Mouse (Mus musculus) retina, adult 2 months (tissue): Measurements from ENCODE around the gene Txn2.
A peak's percentile ranks its signal among the peaks of the same experiment; 100 is the strongest.

Source experiments
- DNase-seq: peaks from one replicate; pipeline ENCODE4 v3.0.0-alpha.2; 2012; ENCODE audit warnings: low read depth, low spot score

The Txn2 gene

DNA sequence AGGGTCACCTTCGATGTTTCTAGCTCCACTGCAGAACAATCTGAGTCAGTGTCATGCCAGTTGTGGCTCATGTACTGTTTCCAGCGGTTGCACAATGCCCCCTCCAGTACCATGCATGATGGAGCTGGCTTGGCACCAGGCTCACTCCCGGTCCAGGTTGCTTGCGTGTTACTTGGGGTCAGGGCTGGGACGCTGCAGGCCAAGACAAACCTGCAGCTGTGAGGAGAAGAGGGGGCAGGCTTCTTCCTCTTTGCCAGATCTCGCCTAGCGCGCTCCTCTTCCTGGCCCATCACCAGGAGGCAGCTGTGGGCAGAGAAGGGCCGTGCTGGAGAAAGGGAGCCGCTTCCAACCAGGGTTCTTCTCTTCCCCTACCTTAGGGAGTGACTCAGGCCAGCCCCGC lies 5.5 kb upstream of the Txn2 start:
- DNase-seq, result no peak

DNA sequence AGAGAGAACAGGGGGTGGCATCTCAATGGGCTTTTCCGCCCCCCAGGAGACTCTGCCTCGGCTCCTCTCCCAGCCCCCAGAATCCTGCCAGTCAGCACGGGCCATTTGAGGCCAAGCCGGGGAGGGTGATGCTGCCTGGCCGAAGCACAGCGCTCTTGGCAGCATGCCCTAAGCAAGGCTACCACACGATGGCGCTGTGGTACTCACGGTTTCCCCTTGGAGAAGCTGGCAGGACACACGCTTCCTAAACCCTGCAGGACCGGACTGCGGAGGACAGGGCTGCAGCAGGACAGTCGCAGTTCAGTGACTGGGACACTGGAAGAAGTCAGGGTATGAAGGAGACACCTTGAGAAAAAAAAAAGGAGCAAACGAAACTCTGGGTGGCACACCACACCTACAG lies 5.0 kb upstream of the Txn2 start:
- peak; percentile 85 for DNase-seq

DNA sequence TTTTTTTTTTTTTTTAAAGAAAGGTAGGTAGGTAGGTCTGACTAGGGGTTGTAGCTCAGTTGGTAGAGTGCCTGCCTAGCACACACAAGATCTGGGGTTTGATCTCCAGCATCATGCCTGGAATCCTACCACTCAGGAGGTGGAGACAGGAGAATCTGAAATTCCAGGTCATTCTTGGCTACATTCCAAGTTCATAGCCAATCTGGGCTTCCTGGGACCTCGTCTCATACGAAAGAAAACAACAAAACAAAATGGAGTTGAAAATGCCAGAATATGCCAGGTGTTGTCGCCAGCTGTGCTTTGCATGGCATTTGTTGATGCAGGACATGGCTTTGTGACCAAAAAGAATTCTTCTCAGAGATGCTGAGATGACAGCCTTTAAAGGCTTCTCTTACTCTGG lies 4.4 kb upstream of the Txn2 start:
- no peak for DNase-seq

DNA sequence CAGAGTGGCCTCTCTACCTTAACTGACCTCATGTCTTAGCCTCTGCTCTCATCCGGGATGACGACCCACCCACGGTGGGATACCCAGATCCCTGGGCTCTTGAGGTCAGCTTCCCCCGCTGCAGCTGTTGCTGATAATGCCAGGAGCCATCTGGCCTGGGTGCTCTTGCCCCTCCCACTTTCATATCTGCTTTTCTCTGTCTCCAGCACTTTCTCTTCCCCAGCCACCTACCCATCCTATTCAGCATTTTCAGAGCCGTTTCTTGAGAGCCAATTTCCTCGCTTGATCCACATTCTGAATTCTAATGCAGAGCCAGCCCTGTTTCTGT lies 2.8 kb upstream of the Txn2 start:
- no peak for DNase-seq

DNA sequence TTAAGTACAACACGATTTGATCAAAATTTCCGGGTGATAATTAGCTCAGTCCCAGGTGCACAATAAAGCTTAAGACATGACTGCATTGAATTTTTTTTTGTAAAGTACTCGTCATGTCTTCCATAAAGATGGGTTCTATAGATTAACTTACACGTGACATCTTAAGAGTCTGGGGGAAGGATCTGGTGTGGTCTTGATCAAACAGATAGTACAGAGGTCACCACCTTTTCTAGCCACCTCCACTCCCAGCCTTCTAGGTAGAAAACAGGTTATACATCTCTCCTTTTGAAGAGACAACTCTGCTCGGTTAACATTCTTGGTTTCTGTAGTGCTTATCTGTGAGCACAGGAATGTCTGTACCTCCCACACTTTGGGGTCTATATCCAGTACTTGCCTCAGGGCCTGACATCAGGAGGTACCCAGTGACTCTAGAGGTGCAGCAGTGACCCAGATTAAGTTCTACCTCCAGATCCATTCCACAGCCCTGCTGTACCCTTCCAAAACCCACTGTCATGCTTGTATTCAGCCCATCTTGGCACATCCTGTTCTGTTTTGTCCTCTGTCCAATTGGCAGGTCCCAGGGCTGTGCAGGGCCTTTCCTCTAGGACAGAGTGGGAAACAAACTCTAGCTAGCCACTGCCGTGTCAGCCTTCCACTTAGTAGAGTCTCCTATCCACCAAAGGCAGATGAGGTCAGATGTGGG lies 2.3 kb upstream of the Txn2 start:
- DNase-seq, result no peak

DNA sequence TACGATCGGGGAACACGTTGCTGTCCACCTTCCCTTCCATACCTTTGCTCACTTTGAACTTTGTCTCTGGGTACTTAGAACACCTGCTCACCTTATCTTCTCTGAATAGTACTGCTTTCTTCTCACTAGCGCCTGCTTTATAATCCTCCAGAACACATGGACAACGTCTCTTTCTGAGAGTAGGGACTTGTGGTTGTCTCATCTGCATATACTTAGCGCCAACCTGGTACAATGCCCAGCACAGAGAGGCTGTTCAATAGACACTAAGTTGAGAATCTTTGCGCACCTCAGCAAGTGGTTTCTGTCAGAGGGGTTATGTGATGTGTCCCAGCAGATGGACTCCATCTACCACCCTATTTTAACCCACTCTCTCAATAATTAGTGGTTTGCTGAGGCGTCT lies 998 bp upstream of the Txn2 start:
- no peak for DNase-seq

DNA sequence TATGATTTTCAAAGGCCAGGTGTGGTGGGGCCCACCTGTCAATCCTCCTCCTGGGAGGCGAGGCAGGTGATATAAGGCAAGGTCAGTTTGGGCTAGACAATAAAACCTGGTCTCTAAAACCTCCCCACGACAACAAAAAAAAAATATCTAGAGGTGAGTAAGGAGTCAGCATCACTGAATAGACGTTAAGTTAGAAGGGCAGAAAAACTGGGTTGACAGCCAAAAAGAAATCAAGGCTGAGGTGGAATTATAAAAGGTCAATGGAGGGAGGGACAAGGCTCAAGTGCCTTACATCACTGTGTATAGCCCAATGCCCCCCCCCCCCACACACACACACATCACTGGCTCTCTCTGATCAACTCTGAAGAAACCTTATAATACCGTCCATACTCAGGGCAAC lies 715 bp downstream of the Txn2 start:
- DNase-seq, result no peak

DNA sequence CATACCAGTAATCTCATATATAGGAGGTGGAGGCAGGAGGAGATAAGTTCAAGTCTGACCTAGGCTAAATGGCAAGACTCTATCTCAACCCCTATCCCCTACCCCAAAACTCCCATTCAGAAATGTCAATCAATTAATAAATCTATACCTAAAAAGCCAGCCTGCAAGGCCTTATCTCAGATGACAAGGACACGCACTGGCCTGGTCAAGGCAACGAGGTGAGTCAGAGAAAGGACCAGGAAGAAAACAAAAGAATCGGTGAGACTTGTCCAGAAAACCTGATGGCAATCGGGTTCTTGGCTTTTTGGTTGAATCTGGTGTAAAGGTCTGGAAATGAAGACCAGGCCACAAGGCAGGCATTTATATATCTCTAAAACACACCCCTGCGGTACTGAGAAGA lies 1.9 kb downstream of the Txn2 start:
- no peak for DNase-seq

DNA sequence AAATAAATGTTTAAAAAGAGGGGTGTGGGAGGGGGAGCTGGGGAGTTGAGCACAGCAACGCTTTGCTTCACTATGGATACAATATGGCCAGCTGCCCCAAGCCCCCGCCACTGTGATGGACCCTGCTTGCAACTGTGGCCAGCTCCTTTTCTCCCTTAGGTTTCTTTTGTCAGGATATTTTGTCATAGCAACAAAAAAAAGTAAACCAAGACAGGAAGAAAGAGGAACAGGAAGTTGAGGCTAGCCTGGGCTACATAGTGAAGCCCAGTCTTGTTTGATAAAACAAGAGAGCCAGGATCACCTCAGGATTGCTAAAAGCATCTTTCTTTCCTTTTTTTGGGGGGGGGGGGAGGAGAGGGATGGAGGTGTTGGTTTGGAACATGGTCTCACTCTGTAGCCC lies 3.6 kb downstream of the Txn2 start:
- no peak for DNase-seq

DNA sequence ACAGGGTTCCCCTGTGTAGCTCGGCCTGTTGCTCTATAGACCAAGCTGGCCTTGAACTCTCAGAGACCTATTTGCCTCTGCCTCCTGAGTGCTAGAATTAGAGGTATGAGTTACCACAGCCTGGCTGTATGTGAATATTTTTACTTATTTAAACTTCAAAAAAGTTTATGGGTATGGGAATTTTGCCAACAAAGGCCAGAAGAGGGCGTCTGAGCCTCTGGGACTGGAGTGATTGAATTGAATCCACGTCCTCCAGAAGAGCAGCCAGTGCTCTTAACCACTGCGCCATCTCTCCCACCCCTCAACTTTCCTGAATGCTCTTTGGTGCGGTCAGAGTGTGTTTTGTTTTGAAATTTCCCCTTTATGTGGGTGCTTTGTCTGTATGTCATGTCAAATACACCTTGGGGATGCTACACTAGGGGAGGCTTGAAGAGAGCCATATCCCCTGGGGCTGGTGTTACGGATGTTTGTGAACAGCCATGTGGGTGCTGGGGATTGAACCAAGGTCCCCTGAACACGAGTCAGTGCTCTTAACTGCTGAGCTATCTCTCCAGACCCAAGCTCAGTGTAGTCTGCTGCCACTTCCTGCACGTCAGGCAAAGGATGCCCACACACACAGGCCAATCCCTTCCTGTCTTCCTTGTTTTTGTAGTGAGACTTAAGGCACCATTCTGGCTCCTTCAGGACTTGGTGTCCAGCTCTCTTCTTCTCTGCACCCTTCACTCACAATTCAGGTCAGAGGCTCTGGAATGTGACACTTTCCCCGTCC lies 5.4 kb downstream of the Txn2 start:
- DNase-seq, result no peak

DNA sequence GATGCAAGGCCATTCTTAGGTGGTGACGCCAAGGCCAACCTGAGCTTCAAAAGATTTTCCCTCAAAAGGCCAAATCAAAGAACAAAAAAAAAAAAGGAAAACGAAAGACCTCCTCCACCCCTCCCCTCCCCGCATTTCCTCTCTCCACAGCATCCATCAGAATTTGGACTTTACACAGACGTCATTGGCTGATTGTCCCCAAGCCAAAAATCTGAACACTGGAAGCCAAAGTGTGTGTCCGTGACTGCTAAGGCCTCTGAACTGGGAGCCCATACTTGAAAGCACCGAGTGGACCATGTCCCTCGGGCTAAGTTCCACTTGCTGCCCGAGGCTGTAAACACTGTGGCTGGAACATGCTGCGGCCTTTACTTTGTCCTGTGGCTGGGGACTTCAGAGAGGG lies 6.1 kb downstream of the Txn2 start:
- DNase-seq, result no peak

DNA sequence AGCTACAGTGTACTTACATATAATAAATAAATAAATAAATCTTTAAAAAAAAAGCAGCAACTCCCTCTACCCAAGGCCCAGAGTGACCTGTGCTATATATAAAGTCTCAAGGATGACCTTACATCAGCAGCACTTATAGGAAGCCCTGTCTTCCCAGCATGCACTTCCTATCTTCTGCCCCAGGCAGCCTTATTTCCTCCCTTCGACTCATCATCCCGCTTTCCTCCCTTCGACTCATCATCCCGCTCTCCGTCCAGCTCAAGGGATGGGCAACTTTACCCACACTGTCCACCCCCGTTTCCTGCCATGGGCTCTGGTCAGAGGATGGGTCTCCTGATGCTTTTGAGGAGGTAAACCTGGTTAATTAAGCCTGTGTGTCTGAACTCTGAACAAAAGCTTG lies 7.2 kb downstream of the Txn2 start:
- no peak for DNase-seq

DNA sequence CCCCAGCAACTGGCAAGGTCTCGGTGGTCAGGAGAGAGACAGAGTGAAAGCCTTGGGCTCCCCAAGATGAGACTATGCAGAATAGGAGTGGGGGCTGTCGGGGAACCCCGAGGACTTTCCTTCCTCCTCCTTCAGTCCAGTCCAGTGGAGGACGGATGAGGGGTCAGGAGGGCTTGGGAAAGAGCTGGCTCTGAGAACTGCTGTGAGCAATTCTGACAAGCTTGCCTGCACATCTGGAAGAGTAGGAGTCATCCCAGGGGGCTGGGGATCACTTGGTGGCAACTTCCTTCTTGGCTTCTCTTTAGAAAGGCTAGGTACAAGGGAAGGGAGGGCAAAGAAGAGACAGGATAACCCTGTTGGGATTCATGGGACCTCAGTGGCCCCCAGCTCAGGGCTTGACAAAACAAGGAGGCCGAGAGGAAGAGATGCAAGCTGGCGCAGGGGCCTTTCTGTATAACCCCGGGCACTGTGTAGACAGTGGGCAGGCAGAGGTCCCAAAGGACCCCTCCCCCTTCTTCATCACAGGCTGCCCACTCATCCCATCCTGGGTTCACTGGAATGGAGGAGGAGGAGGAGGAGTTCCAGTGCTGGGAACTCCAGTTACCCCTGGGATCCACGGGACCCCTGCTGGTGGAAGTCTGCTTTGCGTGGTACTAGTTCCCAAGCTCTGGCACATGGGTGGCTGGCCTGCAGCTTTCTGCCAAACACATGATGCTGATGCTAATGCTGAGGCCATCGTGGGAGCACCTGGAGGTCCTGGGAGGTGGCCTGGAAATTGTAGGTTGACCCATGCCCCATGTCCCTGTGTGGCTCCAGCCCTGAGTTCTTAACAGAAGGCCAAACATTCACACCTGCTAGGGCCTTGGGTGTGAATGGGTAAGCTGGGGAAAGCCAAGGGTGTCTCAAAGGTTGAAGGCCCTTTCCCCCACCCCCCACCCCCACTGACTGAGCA lies 8.0 kb downstream of the Txn2 start:
- no peak for DNase-seq

DNA sequence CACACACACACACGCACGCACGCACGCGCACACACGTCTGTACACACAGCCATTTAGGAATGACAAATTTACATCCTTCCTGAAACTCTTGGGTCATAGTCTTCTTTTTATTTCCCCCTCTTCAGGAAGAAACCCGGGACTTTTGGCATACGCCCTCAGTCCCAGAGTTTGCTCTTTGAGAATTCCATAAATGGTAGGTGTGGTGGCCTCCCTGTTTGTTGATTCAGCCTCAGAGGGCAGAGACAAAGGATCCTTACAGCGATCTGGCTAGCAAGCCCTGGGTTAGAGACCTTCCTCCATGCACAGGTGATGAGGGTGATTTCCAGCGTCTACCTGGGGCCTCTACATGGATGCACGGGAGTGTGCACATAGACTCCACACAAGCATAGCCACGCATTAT lies 9.4 kb downstream of the Txn2 start:
- DNase-seq, result no peak

DNA sequence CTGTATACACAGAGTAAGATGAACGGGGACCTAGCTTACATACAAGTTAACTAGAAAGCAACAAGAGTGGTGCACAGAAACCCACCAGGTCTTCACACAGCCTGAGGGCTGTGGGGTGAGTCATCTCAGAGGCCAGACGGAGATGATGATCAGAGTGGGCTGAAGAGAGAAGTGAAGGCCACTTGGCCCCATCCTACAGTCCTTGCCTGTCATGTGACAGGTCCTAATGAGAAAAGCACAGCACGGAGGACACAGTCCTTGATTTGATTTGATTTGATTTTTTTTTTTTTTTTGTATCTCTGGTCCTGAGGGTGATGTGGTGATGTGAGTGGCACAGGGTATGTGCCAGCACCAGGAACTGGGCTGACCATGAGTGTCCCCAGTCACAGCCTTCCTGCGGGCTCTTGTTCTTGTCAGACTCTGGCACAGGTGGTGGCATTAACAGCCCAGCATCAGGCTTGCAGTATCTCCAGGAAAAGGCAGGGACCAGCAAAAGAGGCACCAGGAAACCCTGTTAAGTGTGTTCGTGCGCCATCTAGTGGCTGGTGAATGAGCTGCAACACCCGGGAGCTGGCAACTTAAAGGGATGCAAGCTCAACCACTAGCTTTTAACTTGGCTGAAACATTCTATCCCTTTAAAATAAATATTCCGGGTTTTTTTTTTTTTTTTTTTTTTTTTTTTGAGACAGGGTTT lies 11.8 kb downstream of the Txn2 start:
- peak; percentile 64 for DNase-seq

DNA sequence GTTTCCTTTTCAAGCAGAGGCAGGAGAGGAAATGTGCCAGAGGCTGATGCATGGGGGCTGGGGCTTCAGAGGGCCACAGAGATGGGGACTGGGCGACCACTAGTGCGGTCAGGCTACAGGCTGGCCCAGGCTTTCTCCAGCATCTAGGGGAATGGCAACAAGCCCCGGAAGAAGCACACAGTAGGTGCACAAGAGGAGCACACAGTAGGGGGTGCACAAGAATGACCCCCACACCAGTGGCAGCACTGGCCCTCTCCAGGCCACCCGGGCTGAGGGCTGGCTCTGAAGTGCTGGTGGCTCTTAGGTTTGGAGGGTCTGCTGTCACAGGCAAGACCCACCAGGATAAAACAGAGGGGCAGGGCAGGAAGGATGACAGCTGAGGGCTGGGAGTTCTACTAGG lies 13.5 kb downstream of the Txn2 start:
- no peak for DNase-seq

DNA sequence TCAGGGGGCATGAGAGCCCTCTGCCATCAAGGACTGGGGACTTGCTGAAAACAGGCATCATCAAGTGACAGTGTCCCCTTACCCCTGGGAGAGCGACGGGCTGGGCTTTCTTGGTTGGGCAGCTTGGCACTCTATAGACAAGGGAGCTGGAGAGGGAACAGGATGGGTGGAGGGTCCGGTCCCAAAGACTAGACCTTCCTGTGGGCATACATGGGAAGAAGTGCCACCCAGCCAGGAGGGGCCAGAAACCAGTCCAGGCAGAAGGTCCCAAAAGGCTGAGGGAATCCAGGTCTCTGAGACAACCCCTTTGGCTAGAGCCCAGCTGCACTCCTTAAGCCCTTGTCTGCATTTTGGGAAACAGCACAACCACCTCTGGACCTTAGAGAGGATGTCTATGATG lies 14.3 kb downstream of the Txn2 start:
- DNase-seq, result no peak

DNA sequence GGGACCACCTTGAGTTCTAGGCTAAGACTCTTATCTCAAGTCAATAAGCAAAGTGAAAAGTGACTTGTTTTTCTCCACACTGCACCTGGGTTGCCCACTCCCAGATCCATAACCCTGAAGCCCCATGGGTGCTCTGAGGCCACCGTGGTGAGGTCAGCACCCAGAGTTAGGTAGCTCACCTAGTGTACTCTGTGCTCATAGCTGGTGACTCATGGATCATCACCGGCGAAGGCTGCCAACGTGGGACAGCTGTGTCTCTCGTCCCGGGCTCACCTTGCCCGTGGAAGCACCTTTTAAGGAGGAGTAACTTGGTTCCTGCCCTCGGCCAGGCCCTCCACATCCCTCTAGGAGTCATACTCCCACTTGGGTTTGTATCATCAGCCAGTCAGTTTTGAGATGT lies 15.8 kb downstream of the Txn2 start:
- DNase-seq, result no peak

DNA sequence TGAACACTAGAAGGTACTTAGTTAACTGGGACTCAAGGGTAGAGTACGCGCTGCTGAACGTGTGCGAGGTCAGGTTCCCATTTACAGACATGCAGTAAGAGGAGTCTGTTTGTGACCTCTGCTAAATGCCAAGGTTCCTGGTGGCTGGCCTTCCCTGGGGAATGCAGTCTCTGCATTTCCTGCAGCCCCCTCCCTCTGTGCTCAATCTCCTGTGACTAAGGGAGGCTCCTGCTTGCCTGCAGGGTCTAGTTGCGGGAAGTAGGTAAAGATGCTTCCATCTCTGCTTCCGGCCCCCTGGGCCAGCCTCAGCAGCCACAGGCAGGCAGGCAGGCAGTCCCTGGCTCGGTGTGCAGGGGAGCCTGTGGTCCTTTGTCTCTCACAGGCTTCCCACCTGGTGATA lies 16.2 kb downstream of the Txn2 start:
- no peak for DNase-seq

DNA sequence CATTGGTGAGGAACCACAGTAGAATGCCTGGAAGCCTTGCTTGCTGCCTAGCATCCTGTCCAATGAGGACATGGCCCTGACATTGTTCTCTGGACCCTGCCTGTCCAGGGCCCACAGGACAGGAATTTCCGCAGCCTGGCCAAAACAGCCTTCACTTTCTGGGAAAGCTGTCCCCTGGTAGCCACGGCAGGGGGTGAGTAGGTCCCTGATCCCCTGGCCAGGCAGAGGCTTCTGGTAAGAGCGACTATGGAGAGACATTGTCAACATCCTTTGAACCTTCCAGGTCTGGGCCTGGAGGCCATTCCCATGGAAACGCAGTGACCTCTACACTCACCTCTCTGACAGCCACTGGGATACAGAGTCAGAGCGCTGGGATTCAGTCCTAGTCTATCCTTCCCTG lies 16.8 kb downstream of the Txn2 start:
- DNase-seq, result no peak

DNA sequence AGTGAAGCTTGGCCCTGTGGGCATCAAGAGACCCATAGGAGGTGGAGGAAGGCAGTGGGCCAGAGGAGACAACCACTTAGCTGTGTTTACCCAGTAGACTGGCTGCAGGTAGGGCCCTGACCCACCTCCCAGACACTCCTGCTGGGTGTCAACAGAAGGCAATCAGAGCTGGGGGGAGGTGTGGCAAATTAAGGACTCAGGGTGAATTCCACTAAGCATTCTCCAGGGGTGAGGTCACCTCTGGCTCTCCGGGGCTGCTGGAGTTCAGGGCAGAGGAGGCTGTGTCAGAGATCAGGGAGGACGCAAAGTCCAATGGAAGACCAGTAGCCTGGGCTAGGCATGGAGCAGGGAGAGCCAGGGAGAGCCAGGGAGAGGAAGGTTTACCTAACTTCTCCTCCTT lies 17.7 kb downstream of the Txn2 start:
- DNase-seq, result no peak
